Mouse (Mus musculus) CD4-positive, CD25-positive, alpha-beta regulatory T cell, adult 4 months (primary cell): Measurements from ENCODE around the gene Plppr4. TPM values are rescaled to one million over a fixed set of nuclear protein-coding genes. Genes with fewer than 3 reads are reported as not detected.

ENCODE experiments used
- ATAC-seq: one replicate; pipeline ENCODE4 v1.8.0; 2017
- polyA plus RNA-seq, 2 experiments: library from polyadenylated mRNA; unstranded; fragments of 100-300 nt; shearing (Covaris generic); gene quantifications; one replicate each; pipeline ENCODE4 v1.2.1; 2017

Gene Plppr4
- not detected for polyA plus RNA-seq

DNA sequence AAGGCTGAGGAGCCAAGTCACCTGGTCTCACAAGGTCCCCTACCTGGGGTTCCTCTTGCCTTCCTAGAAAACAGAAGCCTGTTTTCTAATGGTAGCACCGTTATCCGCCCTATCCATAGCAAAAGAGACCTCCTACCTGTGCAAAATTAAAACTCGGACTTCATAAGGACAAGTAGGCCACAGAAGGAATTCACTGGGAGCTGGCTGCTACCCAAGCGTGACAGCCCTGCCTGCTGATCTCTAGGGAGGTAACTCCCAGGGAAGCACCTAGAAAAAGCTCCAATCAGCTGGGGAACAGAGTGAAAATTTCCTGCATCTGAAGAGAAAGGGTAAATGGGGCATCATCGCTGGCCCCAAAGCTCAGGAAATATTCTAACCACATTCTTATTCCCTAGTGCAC lies at the start of gene Plppr4:
Gene Plppr4 (minus strand): TSS at position 349 of the 400 bp plus-strand sequence.
- no peak for ATAC-seq

DNA sequence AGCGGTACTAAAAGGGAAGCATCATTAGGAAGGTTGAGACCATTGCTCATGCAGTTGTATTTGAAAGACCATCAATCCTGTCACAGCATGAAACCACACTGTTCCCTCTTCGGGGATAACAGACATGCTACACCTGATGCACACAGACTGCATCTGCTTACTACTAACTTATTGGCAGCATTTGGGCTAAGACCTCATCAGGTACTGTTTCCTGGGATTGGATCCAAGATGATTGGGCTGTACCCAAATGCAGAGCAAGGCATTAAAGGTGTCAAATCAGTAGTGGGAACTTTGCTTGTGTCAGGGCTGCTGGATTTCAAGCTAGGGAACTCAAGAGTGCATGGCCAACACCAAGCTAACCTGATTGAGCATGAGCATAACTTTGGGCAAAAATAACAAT lies 45.1 kb upstream of the Plppr4 start:
- no peak for ATAC-seq

DNA sequence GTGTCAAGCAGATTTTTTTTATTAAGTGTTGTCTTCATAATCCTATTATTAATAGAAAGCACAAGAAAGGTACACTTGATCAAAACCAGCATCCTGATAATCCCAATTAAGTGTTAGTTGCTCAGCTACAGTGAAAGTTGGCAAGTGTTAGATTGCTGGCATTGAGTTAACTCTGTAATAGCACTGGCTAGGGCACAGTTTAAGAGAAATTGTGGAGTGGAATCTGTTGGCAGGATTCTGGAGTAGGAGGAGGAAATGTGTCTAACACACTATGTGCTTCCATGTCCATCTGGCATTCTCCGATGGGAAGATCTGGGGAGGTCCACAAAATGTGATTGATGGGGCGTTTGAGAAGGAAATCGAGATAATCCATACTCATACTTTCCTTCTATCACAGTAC lies 43.1 kb upstream of the Plppr4 start:
- ATAC-seq: no peak

DNA sequence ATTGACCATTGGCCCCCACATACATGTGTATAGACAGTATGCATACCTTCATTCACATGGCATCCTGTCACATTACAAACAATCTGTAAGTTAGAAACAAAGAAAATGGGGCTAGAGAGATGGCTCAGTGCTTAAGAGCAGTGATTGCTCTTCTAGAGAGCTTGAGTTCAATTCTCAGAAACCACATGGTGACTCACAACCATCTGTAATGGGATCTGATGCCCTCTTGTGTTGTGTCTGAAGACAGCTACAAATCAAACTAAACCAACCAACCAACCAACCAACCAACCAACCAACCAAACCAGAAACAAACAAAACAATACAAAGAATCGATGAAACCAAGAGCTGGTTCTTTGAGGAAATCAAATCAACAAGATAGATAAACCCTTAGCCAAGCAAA lies 5.4 kb upstream of the Plppr4 start:
- ATAC-seq: no peak

DNA sequence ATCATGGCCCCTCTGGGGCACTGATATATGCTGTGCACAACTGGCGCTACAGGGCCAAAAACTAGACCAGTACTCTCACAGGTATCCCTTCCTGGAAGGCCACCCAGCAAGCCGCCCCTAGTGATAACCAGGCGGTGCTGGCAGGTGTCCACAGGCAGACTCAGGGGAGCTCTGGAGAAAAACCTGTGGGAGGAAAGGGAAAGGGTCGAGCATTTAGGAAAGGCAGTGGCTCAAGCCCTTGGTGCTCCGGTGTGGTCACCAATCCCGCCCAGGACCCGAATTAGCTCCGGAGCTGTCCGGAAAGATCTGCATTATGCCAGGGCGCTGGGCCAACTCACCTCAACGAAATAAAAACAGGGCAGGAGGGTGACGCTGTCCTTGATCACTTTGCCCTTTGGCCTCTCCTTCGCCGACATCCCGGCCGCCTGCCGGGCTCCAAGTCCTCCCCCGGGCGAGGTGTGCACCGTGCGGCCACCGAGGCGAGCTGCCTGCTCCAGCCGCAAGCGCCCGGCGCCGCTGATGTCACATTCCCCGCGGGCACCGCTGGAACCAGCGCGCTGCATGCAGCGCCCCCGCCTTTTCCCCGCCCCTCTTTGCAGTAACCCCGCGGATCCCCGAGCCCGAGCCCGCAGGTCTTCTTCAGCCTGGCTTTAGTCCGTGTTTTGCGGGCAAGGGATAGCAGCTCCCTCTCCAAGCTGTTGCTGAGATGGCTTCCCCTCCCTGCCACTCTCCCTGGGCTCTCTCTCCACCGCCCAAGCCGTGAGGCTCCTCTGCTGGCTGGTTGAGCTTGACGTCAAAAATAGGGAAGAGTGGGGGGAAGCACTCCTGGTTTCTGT lies 772 bp downstream of the Plppr4 start:
- no peak for ATAC-seq

DNA sequence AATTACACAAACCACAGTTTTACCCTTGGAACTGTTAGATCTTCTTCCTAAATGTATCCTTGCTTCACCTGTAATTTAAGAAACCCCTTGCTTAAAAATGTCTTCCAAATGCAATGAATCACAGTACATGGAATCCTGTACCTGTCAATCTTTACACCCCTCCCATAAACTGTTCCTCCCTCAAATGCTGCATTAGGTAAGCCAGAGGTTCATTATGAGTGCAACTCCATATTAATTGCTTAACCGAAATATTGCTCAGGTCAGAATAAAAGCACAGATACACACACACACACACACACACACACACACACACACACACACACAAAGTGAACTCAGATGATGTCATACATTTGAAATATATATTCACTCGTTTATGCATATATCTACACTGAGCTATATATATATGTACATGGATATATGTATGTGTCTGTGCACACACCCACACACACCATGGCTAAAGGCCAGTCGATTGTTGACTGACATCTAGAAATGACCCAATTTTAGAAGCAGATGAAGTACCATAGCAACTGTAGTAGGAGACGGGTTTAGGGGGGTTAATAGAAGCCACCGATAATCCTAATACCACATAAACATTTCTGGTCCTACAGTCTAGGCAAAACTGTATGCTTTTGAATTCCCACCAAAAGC lies 1.6 kb downstream of the Plppr4 start:
- ATAC-seq: no peak

DNA sequence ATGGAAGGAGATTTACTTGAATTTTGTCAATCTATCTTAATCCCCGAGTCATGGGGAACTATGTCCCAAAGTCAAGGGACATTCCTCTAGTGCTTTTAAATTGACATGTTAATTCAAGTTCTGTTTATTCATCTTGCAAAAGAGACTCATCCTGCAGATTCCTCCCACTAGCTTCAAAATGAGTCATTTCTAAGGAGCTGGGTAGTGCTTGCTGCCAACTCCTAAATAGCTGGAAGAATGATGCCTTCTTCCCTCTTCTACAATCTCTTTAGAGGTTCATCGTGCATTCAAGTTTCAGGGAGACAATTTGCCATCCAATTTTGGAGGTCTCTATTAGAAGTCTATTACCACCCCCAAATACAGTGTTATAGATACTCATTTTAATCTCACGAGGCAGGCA lies 3.3 kb downstream of the Plppr4 start:
- no peak for ATAC-seq

DNA sequence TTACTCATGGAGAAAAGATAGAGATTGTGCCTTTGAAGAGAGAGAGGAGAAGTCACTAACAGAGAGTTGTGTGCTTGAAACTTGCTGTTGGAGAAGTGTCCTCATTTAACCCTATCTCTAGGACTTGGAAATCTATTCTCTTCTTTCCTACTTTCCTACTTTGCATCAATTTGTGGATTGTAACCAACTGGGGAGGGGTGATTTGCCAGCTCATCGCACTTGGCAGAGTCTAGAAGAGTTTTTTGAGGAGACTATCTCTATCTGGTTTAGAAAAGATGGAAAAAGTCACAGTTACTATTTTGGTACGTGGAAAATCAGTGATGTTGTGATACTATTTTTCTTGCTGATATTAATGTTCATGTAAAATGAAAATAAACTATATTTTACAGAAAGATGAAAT lies 6.7 kb downstream of the Plppr4 start:
- ATAC-seq: no peak

DNA sequence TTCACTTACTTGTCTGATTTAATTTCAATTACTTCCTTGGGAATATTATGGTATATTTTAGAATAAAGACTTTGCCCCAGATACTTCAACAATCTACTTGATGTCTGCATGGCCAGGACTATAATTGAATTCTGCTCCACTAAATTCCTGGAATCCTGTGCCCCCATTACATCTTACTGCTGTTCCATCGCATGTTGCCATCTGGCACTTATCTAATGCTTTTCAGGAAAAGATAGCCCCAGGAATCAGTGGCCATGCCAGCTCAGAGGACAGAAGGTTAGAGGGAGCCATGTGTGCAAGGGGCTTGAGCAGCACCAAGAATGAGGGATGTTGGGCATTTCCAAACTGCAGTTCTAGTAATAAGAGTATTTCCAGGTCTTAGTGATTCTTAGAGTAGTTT lies 14.3 kb downstream of the Plppr4 start:
- no peak for ATAC-seq

DNA sequence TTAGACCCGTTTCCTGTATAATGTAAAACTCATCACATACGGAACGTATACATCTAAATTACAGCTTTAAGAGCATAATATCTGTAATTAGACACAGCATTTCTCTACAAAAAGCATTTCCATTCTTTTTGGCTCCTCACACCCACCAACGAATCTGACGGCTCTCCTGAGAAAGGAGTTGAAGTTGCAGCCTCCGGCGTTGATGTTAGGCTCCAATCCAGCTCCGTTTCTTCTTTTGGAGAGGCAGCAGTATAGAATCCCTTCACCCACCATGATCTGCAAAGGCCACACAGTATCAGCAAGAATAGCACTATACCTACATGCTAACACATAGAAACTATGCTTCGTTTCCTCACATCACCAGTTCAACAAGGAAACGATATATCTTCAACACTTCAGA lies 29.2 kb downstream of the Plppr4 start:
- ATAC-seq: no peak

DNA sequence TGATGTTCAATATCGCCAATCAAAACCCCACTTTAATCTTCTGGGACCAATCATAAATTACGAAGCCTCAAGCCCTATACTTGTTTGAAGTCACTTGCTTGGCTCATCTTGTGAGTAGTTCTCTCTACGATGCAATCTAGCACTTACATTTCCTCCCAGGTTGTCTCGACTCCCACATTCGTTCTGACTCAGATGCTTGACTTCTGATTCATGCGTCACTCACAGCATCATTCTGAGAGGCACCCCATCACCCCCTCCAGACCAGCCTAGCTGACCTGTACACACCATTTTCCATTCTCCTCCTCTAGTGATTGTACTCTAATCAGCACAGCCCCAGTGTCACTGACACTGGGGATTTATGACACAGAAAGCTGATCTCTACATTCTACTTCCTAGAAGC lies 31.2 kb downstream of the Plppr4 start:
- ATAC-seq: no peak

DNA sequence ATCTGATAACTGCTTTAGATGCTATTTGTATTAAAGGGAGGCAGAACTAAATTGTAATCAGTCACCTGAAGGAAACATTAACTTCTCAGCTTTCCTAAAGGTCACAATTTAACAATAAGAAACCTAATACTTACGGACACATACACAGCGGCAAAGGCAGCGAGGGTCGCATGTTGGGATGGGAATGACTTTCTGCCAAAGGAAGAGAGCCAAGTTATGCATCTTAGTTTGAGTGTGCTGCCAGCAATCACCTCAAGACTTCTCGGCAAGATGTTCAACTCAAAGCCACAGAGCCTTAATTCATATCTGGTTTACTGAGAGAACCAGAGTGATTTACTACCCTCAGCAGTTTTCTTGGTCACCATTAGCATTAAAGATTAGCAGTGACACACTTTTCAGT lies 34.1 kb downstream of the Plppr4 start:
- no peak for ATAC-seq

DNA sequence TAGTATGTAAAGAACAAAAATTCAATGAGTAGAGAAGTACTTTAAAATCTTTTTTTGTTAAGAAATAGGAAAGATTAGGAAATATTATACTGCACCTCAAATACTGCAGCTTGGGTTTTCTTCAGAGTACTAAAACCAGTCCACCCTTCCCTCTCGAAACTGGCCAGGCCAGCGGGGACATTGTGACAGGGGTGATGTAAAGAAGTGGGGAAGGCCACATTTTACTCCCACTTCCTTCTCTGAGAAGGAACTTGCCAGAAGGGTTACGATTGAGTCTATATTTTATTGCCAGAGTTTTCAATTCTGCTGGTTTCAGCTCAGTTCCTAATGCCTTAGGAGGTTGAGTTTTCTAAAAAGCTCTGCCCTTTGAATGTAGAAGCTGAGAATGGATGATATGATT lies 41.0 kb downstream of the Plppr4 start:
- ATAC-seq: no peak

DNA sequence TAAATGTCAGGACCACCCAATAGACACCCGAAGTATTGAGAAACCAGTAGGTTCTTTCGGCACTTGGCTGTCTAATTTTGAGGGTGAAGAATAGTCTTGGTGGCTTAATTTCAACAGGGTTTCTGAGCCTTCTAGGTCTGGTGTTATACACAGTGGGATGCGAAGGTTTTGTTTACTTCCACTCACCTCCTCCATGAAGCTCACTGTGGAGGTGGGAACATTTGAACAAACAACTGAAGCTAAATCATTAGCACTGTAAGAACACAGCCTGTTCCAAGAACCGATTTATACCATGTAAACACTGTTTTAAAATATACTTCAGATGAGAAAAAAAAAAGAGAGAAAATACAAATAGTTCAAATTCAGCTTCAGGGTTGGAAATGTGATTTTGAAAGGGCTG lies 47.3 kb downstream of the Plppr4 start:
- ATAC-seq: no peak

DNA sequence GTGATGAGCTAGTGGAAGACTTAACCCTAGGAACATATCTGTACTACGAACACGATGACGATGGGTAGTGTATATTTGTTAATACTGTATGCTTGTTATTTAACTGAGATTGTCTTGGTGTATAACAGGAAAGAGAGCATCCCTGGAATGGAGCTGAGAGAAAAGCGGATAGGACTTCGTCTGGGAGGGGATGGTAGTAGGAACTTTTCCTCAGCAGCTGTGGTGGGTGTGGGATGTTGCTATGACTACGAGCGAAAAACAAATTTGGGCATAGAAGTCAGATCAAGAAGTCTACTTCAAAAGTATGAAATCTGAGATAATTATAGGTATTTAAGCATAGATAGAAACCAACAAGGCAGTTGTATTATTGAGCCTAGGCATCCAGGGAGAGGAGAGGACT lies 48.6 kb downstream of the Plppr4 start:
- no peak for ATAC-seq

DNA sequence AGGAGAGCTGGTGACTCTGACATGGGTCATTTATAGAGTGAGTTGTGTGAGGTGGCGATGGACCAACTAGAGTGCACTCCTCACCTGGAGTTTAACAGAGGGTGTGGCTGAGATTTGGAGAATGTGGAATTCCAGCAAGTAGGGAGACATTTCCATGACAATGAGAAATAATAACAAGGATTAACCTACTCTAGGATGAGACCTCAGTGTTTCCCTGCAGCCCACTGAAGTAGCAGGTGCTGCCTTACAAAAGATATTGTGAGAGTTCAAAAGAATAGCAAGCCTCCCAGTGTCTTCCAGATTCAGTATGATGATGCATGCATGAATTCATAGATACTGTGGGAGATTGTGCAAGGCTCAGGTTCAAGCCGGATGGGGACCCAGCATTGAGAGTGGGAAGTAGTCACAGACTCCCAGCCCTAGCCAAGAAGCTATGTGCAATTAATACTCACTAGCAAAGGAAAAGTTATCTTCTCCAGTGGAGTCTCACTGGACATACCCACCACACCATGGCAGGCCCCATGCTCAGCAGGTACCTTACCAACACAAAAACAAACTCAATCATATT lies 49.8 kb downstream of the Plppr4 start:
- ATAC-seq: no peak

DNA sequence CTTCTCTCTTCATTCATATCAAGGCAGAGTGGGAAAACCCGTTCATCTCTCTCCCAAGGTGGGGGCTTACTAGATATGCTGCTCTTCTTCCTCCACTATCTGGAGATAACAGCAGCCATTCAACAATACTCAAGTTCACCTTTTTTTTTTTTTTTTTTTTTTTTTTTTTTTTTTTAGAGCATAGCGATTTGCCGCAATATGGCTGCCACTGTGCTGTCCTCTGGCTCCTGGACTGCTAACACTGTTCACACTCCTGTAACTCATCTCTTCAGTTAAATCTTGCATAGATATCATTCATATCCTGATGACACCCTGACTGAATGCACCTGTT lies 51.1 kb downstream of the Plppr4 start:
- no peak for ATAC-seq

DNA sequence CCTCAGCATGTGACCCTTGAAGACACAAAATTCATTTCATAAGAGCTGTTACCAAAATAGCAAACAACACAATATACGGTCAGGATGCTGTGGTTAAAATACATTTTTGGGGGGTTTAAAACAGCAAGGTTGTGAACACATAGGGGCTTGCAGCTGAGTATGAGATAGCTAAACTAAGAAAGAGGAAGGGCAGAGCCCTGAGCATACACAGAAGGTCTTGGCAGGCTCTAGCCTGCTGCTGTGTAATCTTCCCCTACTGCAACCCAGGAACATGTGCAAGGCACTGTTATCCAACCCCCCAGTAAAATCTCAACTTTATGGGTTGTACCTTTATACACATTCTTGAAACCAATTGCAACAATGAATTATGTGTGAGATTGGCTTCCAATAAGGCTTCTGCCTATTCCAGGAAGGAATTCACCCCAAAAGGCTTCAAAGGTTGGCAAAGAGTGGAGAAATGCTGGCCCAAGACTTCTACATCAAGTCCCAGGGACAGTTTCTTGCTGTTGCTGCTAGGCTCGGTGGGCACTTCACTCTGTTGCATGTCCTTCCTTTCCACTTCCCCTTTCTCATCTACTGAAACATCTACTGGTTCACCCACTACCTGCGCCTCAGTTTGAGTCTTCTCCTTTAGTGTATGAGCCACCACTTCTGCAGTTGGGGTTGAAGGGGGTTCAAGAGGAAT lies 51.6 kb downstream of the Plppr4 start:
- no peak for ATAC-seq

DNA sequence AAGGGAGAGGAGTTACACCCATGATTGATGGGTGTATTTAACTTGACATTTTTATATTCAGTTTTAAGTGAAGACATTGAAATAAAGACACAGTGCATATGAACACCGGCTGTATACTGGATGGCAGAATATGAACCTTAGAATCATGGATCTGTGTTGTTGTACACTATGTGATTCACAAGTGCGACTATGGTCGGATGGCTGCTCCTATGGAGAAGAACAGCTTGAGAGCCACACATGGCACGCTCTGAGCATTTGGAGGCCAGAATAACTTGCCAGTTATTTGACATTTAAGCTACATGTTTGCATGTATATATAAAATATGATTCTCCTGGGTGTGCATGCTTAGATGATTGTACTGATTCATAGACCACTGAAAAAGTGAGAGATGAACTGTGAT lies 53.1 kb downstream of the Plppr4 start:
- ATAC-seq: no peak

DNA sequence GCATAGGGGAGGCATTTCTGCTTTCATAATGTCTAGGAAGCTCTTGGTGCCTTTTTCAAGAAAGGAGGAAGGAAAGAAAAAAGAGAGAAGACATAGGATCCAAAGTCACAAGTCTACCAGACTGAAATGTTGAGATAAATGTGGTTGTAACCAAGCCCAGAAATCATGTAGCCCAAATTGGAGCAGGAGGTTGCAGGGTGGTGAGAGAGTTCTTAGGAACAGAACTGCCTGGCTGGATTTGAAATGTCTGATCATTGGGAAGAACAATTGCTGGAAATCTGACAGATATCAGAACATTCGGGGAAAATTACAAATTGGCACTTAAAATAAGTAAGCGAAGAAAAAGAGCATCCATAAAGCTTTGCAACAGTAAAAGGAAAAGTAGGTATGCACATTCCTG lies 56.6 kb downstream of the Plppr4 start:
- no peak for ATAC-seq

DNA sequence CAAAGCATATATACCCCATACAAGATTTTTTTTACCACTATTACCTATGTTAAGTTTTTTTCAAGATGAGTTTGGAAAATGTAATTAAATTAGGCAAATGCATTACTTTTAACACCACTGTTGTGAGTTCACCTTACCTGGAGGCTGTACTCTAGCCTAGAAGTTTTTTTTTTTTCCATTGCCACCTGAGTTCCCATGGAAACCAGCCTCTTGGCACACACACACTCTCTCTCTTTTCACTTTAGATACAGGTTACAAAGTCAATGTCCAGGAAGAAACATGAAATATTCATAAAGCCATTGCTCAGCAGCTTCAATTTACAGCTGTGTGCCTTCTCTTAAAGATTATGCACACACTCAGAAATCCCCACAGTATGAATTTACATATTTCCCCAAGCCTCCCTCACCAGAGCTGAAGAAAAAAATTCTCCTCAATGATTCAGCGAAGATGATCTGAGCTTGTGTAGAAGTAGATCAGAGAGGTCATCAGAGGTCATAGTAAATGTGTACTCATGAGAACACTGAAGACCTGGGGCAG lies 59.9 kb downstream of the Plppr4 start:
- ATAC-seq: no peak

DNA sequence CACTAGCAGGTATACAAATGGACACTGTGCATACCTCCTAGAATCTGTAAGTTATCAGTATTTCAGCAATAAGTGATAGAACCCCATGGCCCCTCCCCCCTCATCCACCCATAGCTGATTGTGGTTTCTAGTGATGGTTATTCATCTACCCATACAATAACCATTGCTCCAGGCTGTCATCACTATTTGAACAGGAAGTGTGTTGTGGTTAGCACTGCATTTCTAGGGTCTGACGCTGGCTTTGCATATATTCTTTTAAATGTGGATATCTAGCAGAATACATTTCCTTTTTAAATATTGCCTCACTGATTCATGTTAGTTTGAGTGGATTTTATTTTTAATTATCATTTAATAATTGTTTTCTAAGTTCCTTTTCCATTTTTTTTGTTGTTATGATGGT lies 62.9 kb downstream of the Plppr4 start:
- ATAC-seq: no peak

DNA sequence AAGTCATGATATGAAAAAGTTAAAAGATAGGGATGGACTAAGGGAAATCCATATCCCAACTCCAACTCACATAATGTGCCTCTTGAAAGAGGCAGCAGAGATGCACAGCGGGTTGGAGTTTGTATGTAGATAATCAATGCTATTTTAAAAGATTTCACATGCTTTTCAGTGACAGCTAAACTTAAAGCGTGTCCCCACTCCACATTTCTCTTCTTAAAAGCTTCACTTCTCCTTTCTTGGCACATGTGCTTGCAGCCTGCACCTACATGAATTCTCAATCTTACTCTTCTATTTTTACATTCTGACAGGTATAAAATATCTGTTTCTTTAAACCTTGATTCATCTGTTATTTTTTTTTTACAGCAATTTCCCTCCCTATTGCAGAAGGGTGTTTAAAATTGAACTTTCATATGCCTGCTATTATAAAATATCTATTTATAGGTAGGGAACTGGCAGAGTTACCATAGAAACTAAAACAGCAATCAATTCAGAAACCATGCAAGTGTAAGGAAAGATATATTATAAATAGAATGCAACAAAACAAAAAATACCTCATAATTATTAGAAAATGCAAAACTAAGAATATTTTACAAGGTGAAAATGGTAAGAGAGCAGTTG lies 66.3 kb downstream of the Plppr4 start:
- ATAC-seq: no peak
